Mouse (Mus musculus) hindbrain, postnatal 0 days (tissue): ENCODE measurements around the gene Invs. TPM values are rescaled to one million over a fixed set of nuclear protein-coding genes. Genes with fewer than 3 reads are reported as not detected.

Experiments
- ATAC-seq: fragments of 200-750 bp; cut with Nextera tagmentation; 2 replicates; pipeline ENCODE4 v1.8.0; 2017; ENCODE audit warnings: mild to moderate bottlenecking, moderate TSS enrichment, moderate library complexity
- DNase-seq: peaks from one replicate; pipeline ENCODE4 v3.0.0-alpha.2; 2015; ENCODE audit warnings: low spot score
- H3K27ac ChIP-seq: fragments of 300-500 bp; sonication (generic); 2 replicates; pipeline ENCODE4 v1.5.1; 2014; ENCODE audit warnings: mild to moderate bottlenecking
- H3K27me3 ChIP-seq: fragments of 300-500 bp; sonication (generic); 2 replicates; pipeline ENCODE4 v1.6.1; 2014; ENCODE audit warnings: low read length, mixed read lengths; ENCODE audit not compliant: insufficient read depth
- H3K36me3 ChIP-seq: fragments of 300-500 bp; sonication (generic); 2 replicates; pipeline ENCODE4 v1.6.1; 2014; ENCODE audit warnings: low read length, mixed read lengths; ENCODE audit not compliant: insufficient read depth
- H3K4me1 ChIP-seq: fragments of 300-500 bp; sonication (generic); 2 replicates; pipeline ENCODE4 v1.6.1; 2014; ENCODE audit warnings: antibody characterized with exemption, low read length, mixed read lengths; ENCODE audit not compliant: insufficient read depth
- H3K4me2 ChIP-seq: fragments of 300-500 bp; sonication (generic); 2 replicates; pipeline ENCODE4 v1.6.1; 2014; ENCODE audit warnings: low read depth, mild to moderate bottlenecking, low read length, moderate library complexity, mixed read lengths
- H3K4me3 ChIP-seq: fragments of 300-500 bp; sonication (generic); 2 replicates; pipeline ENCODE4 v1.5.1; 2014; ENCODE audit warnings: low read length
- H3K9ac ChIP-seq: fragments of 300-500 bp; sonication (generic); replicated peaks from 2 replicates; pipeline ENCODE4 v1.6.1; 2014; ENCODE audit warnings: mild to moderate bottlenecking, low read length, moderate library complexity, mixed read lengths
- H3K9me3 ChIP-seq: fragments of 300-500 bp; sonication (generic); 2 replicates; pipeline ENCODE4 v1.6.1; 2016; ENCODE audit warnings: low read length, mixed read lengths
- CTCF ChIP-seq: IDR thresholded peaks from 2 replicates; pipeline ENCODE4 v1.5.1; 2016; ENCODE audit warnings: antibody characterized with exemption, control low read depth, low read depth
- WGBS: fragments of 180-500 bp; shearing (Covaris S2); extraction: QIAGEN DNeasy Blood & Tissue Kit; methylation state at CpG from one replicate; pipeline ENCODE4 v1.1.7; 2014; 5-methylcytosine and 5-hydroxymethylcytosine counted together
- polyA plus RNA-seq: library from polyadenylated mRNA; unstranded; fragments of >200 nt; fragmentation: Nextera tagmentation; extraction: Ambion mirVana; gene quantifications from 2 replicates; pipeline ENCODE4 v1.2.1, GENCODE M21; 2015
- total RNA-seq: library from RNA; depleted of rRNA; stranded (reverse); fragments of >200 nt; gene quantifications from 2 replicates; pipeline ENCODE4 v1.2.3, GENCODE M21; 2014

The Invs gene
- total and polyA plus RNA-seq, 2 experiments from 2014 or later, result 2.9 to 10.9 TPM

GRCm38 (mm10) chr4:48277011-48277410 lies 2.5 kb upstream of the Invs start:
- ATAC-seq, result no peak

GRCm38 (mm10) chr4:48278757-48279497 lies 633 bp upstream of the Invs start:
- peak overlapping the region; percentile 80 for H3K4me3 ChIP-seq
- peak overlapping the region; percentile 86 for H3K4me2 ChIP-seq
- peaks cover 4% of the 10 kb centered on the region for H3K4me1 ChIP-seq
- H3K36me3 ChIP-seq, result no peaks in the 10 kb centered on the region
- H3K9ac ChIP-seq, result peak overlapping the region; percentile 84
- H3K27me3 ChIP-seq, result no peaks in the 10 kb centered on the region
- peak; percentile 14; the same call in 1 of the 2 replicates for TF ChIP-seq CTCF
- 1% methylated on average over 34 of the region's 34 CpGs for WGBS
- no peaks in the 10 kb centered on the region for H3K9me3 ChIP-seq
- no peak for ATAC-seq
- DNase-seq, result peak; percentile 43
- H3K27ac ChIP-seq, result peak overlapping the region; percentile 62

More at GRCm38 (mm10) chr4:48277011-48277410, 2.5 kb upstream of the Invs start:
- Histone ChIP-seq H3K4me2 (no peak overlapping the region), H3K9ac (no peak overlapping the region), H3K36me3 (no peaks in the 10 kb centered on the region), H3K9me3 (no peaks in the 10 kb centered on the region), H3K27ac (no peak overlapping the region), H3K27me3 (no peaks in the 10 kb centered on the region), H3K4me3 (no peak overlapping the region), H3K4me1 (peaks cover 4% of the 10 kb centered on the region)
- TF ChIP-seq CTCF, result no peak
- WGBS, result 91% methylated on average over 3 of the region's 3 CpGs
- DNase-seq, result no peak

DNA sequence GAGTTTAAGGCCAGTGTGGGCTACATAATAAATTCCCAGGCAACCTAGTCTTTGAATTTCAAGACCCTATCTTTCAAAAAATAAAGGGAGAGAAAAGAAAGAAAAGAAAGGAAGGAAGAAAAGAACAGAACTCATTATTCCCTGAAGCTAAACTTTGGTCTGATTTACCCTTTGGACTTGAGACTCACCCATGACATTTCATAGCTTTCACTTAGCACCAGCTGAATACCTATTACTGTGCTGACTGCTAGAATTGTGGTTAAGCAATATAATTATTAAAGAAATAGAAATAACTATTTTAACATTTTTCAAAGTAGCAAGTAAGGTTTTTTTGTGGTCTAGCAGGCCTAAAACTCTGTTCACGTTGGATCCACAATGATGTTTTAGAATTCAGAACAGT lies 1.6 kb downstream of the Invs start:
- Histone ChIP-seq H3K36me3 (no peaks in the 10 kb centered on the region), H3K4me1 (peaks cover 4% of the 10 kb centered on the region), H3K4me3 (no peak overlapping the region), H3K27ac (no peak overlapping the region), H3K4me2 (no peak overlapping the region), H3K27me3 (no peaks in the 10 kb centered on the region), H3K9ac (no peak overlapping the region), H3K9me3 (no peaks in the 10 kb centered on the region)
- 96% methylated on average over 1 of the region's 1 CpGs for WGBS
- no peak for TF ChIP-seq CTCF
- DNase-seq, result no peak
- ATAC-seq, result no peak

DNA sequence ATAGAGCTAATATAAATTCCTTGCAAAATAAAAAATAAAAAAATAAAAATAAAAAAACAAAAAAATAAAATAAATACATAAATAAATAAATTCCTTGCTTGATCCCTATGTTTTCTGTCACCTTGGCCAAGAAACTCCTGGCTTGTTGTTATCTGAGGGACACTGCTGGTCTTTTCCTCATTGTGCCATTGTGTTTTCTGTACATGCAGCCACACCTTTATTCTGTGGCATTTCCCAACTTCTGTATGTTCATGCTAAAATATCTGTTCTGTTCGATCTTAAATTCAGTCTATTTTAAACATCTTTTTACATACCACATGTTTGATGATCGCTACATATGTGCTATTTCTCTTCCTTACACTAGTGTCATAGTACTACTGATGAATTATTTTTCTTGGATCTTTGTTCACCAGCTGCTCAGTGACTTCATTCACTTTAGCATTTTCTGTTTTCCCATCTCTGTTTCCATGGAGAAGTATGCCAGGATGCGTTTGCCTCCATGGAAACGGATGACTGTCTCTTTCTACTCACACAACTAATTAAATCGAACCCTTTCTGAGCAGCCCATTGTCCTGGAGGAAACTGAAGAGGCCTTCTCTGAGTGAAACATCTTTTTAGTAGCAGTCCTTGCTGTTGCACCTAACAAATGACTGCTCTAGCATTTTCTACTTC lies 7.7 kb downstream of the Invs start:
- 18% methylated on average over 5 of the region's 5 CpGs for WGBS
- Histone ChIP-seq H3K27me3 (no peaks in the 10 kb centered on the region), H3K4me1 (no peaks in the 10 kb centered on the region), H3K36me3 (no peaks in the 10 kb centered on the region), H3K9ac (no peak overlapping the region), H3K4me3 (no peak overlapping the region), H3K9me3 (no peaks in the 10 kb centered on the region), H3K4me2 (no peak overlapping the region), H3K27ac (peak overlapping the region; percentile 38; the same call in 1 of the 2 replicates)
- DNase-seq (peak; percentile 74), ATAC-seq (peak; percentile 90)
- no peak for TF ChIP-seq CTCF

DNA sequence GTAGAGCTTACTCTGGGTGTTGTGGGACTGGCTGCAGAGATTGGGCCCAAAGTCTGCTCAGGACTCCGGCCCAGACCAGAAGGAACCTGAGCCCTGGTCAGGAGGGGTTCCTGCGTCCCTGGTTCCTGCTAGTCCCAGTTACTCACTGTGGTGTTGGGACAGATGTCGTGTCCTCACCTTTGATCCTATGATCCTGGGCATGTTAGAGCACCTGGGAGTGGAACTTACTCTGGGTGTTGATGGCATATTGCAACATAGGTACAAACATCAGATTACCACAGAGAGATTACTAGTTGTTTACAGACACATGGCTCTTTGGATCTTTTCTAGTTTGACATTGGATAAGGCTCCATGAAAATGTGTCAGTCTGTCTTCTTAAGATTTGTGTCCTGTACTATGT lies 35.3 kb downstream of the Invs start:
- no peaks in the 10 kb centered on the region for H3K9me3 ChIP-seq
- H3K36me3 ChIP-seq, result no peaks in the 10 kb centered on the region
- H3K27me3 ChIP-seq, result no peaks in the 10 kb centered on the region
- WGBS, result 90% methylated on average over 3 of the region's 3 CpGs
- H3K9ac ChIP-seq, result no peak overlapping the region
- DNase-seq (no peak), ATAC-seq (no peak)
- H3K27ac ChIP-seq, result no peak overlapping the region
- no peaks in the 10 kb centered on the region for H3K4me1 ChIP-seq
- H3K4me2 ChIP-seq, result no peak overlapping the region
- H3K4me3 ChIP-seq, result no peak overlapping the region
- TF ChIP-seq CTCF, result no peak

GRCm38 (mm10) chr4:48316036-48316435 lies 36.5 kb downstream of the Invs start:
- no peaks in the 10 kb centered on the region for H3K9me3 ChIP-seq
- no peaks in the 10 kb centered on the region for H3K36me3 ChIP-seq
- 0 out of 2 replicates have a peak, but pooled peaks have one; percentile 5 for TF ChIP-seq CTCF
- 92% methylated on average over 3 of the region's 3 CpGs for WGBS
- no peak overlapping the region for H3K9ac ChIP-seq
- DNase-seq, result no peak
- no peak overlapping the region for H3K27ac ChIP-seq
- no peaks in the 10 kb centered on the region for H3K4me1 ChIP-seq
- no peak overlapping the region for H3K4me3 ChIP-seq
- no peaks in the 10 kb centered on the region for H3K27me3 ChIP-seq
- H3K4me2 ChIP-seq, result no peak overlapping the region
- no peak for ATAC-seq

GRCm38 (mm10) chr4:48321276-48321675 lies 41.7 kb downstream of the Invs start:
- Histone ChIP-seq H3K27me3 (no peaks in the 10 kb centered on the region), H3K9me3 (no peaks in the 10 kb centered on the region), H3K4me3 (no peak overlapping the region), H3K36me3 (no peaks in the 10 kb centered on the region), H3K4me2 (no peak overlapping the region), H3K27ac (no peak overlapping the region), H3K9ac (no peak overlapping the region), H3K4me1 (no peaks in the 10 kb centered on the region)
- no peak for TF ChIP-seq CTCF
- 77% methylated on average over 1 of the region's 1 CpGs for WGBS
- ATAC-seq, result no peak
- DNase-seq, result peak; percentile 13
